Mouse (Mus musculus) kidney, embryonic 16.5 days (tissue): ENCODE measurements at regions not wholly inside any gene's neighbourhood (a gene's known extent, or its start where the extent isn't known, plus 50 kb on each side); places are given as distances from the start of the nearest gene placed in this dataset.

Experiments
- ATAC-seq: fragments of 200-750 bp; cut with Nextera tagmentation; 2 replicates; pipeline ENCODE4 v1.8.0; 2017; ENCODE audit warnings: moderate TSS enrichment; ENCODE audit not compliant: low FRiP score, low TSS enrichment
- H3K27ac ChIP-seq: fragments of 300-500 bp; sonication (generic); 2 replicates; pipeline ENCODE4 v1.5.1; 2014; ENCODE audit warnings: low read length
- H3K27me3 ChIP-seq: fragments of 300-500 bp; sonication (generic); 2 replicates; pipeline ENCODE4 v1.6.1; 2014; ENCODE audit warnings: low read length, control low read depth, mixed read lengths; ENCODE audit not compliant: insufficient read depth
- H3K36me3 ChIP-seq: fragments of 300-500 bp; sonication (generic); 2 replicates; pipeline ENCODE4 v1.6.1; 2014; ENCODE audit warnings: low read length, control low read depth, mixed read lengths; ENCODE audit not compliant: insufficient read depth
- H3K4me1 ChIP-seq: fragments of 300-500 bp; sonication (generic); 2 replicates; pipeline ENCODE4 v1.6.1; 2014; ENCODE audit warnings: low read length, control low read depth, mixed read lengths; ENCODE audit not compliant: insufficient read depth
- H3K4me2 ChIP-seq: fragments of 300-500 bp; sonication (generic); replicated peaks from 2 replicates; pipeline ENCODE4 v1.6.1; 2014; ENCODE audit warnings: low read depth, low read length
- H3K4me3 ChIP-seq: fragments of 300-500 bp; sonication (generic); 2 replicates; pipeline ENCODE4 v1.5.1; 2014; ENCODE audit warnings: mild to moderate bottlenecking, low read length
- H3K9ac ChIP-seq: fragments of 300-500 bp; sonication (generic); replicated peaks from 2 replicates; pipeline ENCODE4 v1.6.1; 2014; ENCODE audit warnings: low read length
- H3K9me3 ChIP-seq: fragments of 300-500 bp; sonication (generic); 2 replicates; pipeline ENCODE4 v1.6.1; 2016; ENCODE audit warnings: low read length, control low read depth
- WGBS: fragments of 180-500 bp; shearing (Covaris S2); extraction: QIAGEN DNeasy Blood & Tissue Kit; methylation state at CpG from one replicate; pipeline ENCODE4 v1.1.7; 2014; 5-methylcytosine and 5-hydroxymethylcytosine counted together

DNA sequence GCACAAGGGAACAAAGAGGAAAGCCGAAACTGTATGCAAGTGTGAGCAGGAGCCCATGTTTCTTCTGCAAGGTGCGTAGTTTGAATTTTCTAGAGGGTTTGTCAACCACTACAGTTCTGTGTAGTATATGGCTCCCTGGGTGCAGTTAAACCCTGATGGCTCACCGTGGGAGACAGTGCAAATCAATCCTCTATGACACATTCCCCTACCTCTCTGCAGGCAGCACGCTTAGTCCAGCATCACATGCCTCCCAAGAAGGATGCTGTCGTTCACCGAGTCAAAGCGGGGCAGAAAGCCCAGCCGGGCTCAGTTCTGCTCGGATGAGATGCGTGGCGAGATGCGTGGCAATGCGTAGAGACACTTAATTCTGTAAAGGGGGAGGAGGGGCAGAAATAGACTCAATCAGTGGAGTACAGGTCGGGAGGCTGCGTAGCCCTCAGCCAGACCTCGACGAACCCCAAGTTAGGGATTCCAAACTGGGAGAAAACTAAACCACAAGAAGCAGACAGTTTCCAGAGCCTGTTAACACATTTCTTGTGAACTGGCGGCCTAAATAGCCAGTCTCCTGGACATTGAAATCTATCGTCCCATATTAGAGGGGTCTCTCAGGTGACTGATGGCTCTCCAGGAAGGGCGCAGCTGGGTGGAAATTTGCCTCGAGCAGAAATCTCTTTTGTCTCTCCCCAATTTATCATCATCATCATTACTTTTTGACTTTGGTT, 279.6 kb upstream of the Pou3f3 start:
- ATAC-seq: no peak
- 70% methylated on average over 21 of the region's 21 CpGs for WGBS
- no peaks in the 10 kb centered on the region; the same call in 1 of the 2 replicates for H3K27me3 ChIP-seq

DNA sequence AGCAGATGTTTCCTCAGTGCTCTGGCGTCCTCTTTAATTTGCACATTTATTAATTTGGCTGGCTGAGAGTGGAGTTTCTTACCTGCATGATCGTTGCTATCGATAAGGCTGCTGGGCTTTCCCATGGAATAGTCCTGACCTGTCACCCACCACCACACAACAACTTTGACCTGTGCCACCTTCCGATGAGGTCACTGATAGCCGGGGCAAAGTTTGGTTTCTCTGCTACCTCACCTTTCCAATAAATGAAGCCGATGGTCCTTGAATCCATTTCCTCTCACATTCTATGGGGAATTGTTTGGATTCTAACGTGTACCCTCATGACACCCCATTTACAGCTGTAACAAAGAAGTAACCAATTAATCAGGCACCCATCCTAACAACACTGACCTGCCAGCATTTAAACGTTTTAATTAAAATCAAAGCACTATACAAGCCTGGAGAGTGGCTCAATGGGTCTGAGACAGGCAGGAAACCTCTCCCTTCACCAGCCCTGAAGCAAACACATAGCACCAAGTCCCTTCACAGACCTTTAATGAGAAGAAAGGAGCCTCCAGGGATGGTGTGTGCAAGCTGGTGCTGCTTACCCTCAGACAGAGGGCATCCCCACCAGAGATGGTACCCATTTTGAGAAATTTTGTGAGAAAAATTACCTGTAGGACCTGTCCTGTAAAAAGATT, 278.9 kb upstream of the Pou3f3 start:
- 61% methylated on average over 8 of the region's 8 CpGs for WGBS
- no peak for ATAC-seq

More for the DNA sequence above, 279.6 kb upstream of the Pou3f3 start:
- no peaks in the 10 kb centered on the region for H3K9me3 ChIP-seq
- H3K4me1 ChIP-seq: peaks cover 5% of the 10 kb centered on the region
- no peaks in the 10 kb centered on the region for H3K36me3 ChIP-seq
- no peak overlapping the region for H3K9ac ChIP-seq
- H3K4me2 ChIP-seq: no peak overlapping the region
- H3K27ac ChIP-seq: no peak overlapping the region
- no peak overlapping the region for H3K4me3 ChIP-seq

GRCm38 (mm10) chr1:42417815-42418214, 277.8 kb upstream of the Pou3f3 start:
- no peak overlapping the region for H3K4me2 ChIP-seq
- H3K27ac ChIP-seq: no peak overlapping the region
- H3K4me3 ChIP-seq: no peak overlapping the region
- WGBS: 39% methylated on average over 4 of the region's 4 CpGs
- H3K27me3 ChIP-seq: no peaks in the 10 kb centered on the region; the same call in 1 of the 2 replicates
- H3K36me3 ChIP-seq: no peaks in the 10 kb centered on the region
- no peaks in the 10 kb centered on the region for H3K9me3 ChIP-seq
- no peak for ATAC-seq
- H3K9ac ChIP-seq: no peak overlapping the region
- peaks cover 5% of the 10 kb centered on the region for H3K4me1 ChIP-seq

More for the DNA sequence above, 278.9 kb upstream of the Pou3f3 start:
- H3K4me3 ChIP-seq: no peak overlapping the region
- H3K27ac ChIP-seq: no peak overlapping the region
- H3K27me3 ChIP-seq: no peaks in the 10 kb centered on the region; the same call in 1 of the 2 replicates
- no peak overlapping the region for H3K4me2 ChIP-seq
- H3K4me1 ChIP-seq: peaks cover 5% of the 10 kb centered on the region
- H3K36me3 ChIP-seq: no peaks in the 10 kb centered on the region
- no peaks in the 10 kb centered on the region for H3K9me3 ChIP-seq
- no peak overlapping the region for H3K9ac ChIP-seq

- no peaks in the 10 kb centered on the region for H3K36me3 ChIP-seq
- 37% methylated on average over 1 of the region's 1 CpGs for WGBS
- H3K9ac ChIP-seq: no peak overlapping the region
- no peaks in the 10 kb centered on the region; the same call in 1 of the 2 replicates for H3K27me3 ChIP-seq
- H3K4me3 ChIP-seq: no peak overlapping the region
- H3K27ac ChIP-seq: no peak overlapping the region
- no peaks in the 10 kb centered on the region for H3K9me3 ChIP-seq
- peaks cover 5% of the 10 kb centered on the region for H3K4me1 ChIP-seq
- no peak for ATAC-seq
- H3K4me2 ChIP-seq: no peak overlapping the region
Measured at GRCm38 (mm10) chr1:42418233-42418632, 277.3 kb upstream of the Pou3f3 start.

GRCm38 (mm10) chr1:42436366-42436998, 259.1 kb upstream of the Pou3f3 start:
- Histone ChIP-seq H3K27ac (no peak overlapping the region), H3K4me3 (no peak overlapping the region), H3K27me3 (no peaks in the 10 kb centered on the region), H3K9ac (no peak overlapping the region), H3K4me1 (no peaks in the 10 kb centered on the region), H3K4me2 (no peak overlapping the region), H3K36me3 (no peaks in the 10 kb centered on the region), H3K9me3 (no peaks in the 10 kb centered on the region)
- no peak for ATAC-seq
- WGBS: 69% methylated on average over 8 of the region's 8 CpGs

- peak; percentile 85 for ATAC-seq
- WGBS: 51% methylated on average over 3 of the region's 3 CpGs
Measured at GRCm38 (mm10) chr1:42468365-42468764, 227.2 kb upstream of the Pou3f3 start.

GRCm38 (mm10) chr1:42471846-42472494, 223.6 kb upstream of the Pou3f3 start:
- Histone ChIP-seq H3K27me3 (no peaks in the 10 kb centered on the region), H3K4me3 (no peak overlapping the region), H3K4me2 (no peak overlapping the region), H3K36me3 (no peaks in the 10 kb centered on the region), H3K9me3 (no peaks in the 10 kb centered on the region), H3K4me1 (peaks cover 12% of the 10 kb centered on the region), H3K27ac (no peak overlapping the region), H3K9ac (no peak overlapping the region)
- ATAC-seq: no peak
- 83% methylated on average over 10 of the region's 10 CpGs for WGBS

More at GRCm38 (mm10) chr1:42468365-42468764, 227.2 kb upstream of the Pou3f3 start:
- no peak overlapping the region for H3K27ac ChIP-seq
- no peak overlapping the region for H3K4me3 ChIP-seq
- no peaks in the 10 kb centered on the region for H3K27me3 ChIP-seq
- no peaks in the 10 kb centered on the region for H3K36me3 ChIP-seq
- peaks cover 12% of the 10 kb centered on the region for H3K4me1 ChIP-seq
- H3K4me2 ChIP-seq: no peak overlapping the region
- no peaks in the 10 kb centered on the region for H3K9me3 ChIP-seq
- no peak overlapping the region for H3K9ac ChIP-seq

GRCm38 (mm10) chr1:42472495-42473230, 222.9 kb upstream of the Pou3f3 start:
- Histone ChIP-seq H3K36me3 (no peaks in the 10 kb centered on the region), H3K4me1 (peaks cover 12% of the 10 kb centered on the region), H3K4me2 (no peak overlapping the region), H3K9me3 (no peaks in the 10 kb centered on the region), H3K9ac (no peak overlapping the region), H3K4me3 (no peak overlapping the region), H3K27me3 (no peaks in the 10 kb centered on the region), H3K27ac (no peak overlapping the region)
- ATAC-seq: no peak; the same call in 1 of the 2 replicates
- 18% methylated on average over 13 of the region's 13 CpGs for WGBS

DNA sequence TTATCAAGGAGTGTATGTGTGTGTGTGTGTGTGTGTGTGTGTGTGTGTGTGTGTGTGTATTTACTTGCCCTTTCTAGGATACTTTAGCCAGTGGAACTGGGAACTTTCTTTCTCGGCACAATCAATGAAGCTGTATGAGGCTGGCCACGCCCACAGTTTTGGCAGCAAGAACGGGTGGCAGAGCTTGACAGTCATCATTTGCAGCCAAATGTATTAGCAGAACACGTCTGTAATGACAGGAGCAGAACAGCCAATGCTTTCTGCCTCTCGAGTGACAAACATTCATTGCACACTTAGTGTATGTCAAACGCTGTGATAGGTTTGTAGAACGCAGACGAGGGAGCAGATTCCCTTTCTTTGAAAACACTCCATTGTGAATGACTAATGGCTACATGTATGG, 221.4 kb upstream of the Pou3f3 start:
- no peak overlapping the region for H3K27ac ChIP-seq
- H3K36me3 ChIP-seq: no peaks in the 10 kb centered on the region
- H3K9ac ChIP-seq: no peak overlapping the region
- no peaks in the 10 kb centered on the region for H3K27me3 ChIP-seq
- H3K4me3 ChIP-seq: no peak overlapping the region
- ATAC-seq: no peak
- no peaks in the 10 kb centered on the region for H3K9me3 ChIP-seq
- H3K4me1 ChIP-seq: peaks cover 5% of the 10 kb centered on the region; the same call in 1 of the 2 replicates
- 76% methylated on average over 8 of the region's 8 CpGs for WGBS
- H3K4me2 ChIP-seq: no peak overlapping the region
